Mouse (Mus musculus): ENCODE data around the gene 1110008P14Rik. TPM values are rescaled to one million over a fixed set of nuclear protein-coding genes. Genes with fewer than 3 reads are reported as not detected.
"Not testable (repeated sequence)": the region's sequence is repeated elsewhere in the genome, so short reads cannot be mapped to it uniquely, and the experiment has no call there.

Gene 1110008P14Rik
- total RNA-seq, 2 experiments from 2014 or later = 52.7 to 57.4 TPM

GRCm38 (mm10) chr2:32374191-32374590, 7.5 kb downstream of the 1110008P14Rik start:
- DNase-seq = no peak
- intact Hi-C loops (cut with DNase I) = no loop called here

- no peak for DNase-seq
- intact Hi-C loops (cut with DNase I) = no loop called here
Observed at GRCm38 (mm10) chr2:32367315-32367714, 14.4 kb downstream of the 1110008P14Rik start.

- no peak for DNase-seq
- intact Hi-C loops (cut with DNase I) = loop anchor here (1.0 kb wide), 1 partner anchor 17 kb away; the partner anchor contains the start of gene 1110008P14Rik
Observed at GRCm38 (mm10) chr2:32364121-32364520, 17.6 kb downstream of the 1110008P14Rik start.

- DNase-seq = no peak
- intact Hi-C loops (cut with DNase I) = loop anchor here (1.0 kb wide), 1 partner anchor 18 kb away; the partner anchor contains the start of gene 1110008P14Rik
Observed at GRCm38 (mm10) chr2:32363376-32364106, 18.2 kb downstream of the 1110008P14Rik start.

GRCm38 (mm10) chr2:32362817-32363340, 18.9 kb downstream of the 1110008P14Rik start:
- DNase-seq = peak; percentile 95 to 96
- intact Hi-C loops (cut with DNase I) = no loop called here

- DNase-seq; intact Hi-C loops (cut with DNase I): not testable (repeated sequence)
Observed at GRCm38 (mm10) chr2:32362274-32362673, 19.5 kb downstream of the 1110008P14Rik start.

GRCm38 (mm10) chr2:32361437-32361836, 20.3 kb downstream of the 1110008P14Rik start:
- intact Hi-C loops (cut with DNase I) = no loop called here
- peak; percentile 62 to 75 for DNase-seq

- intact Hi-C loops (cut with DNase I) = no loop called here
- peak; percentile 76 for DNase-seq
Observed at GRCm38 (mm10) chr2:32360741-32361140, 21.0 kb downstream of the 1110008P14Rik start.

GRCm38 (mm10) chr2:32358381-32358780, 23.4 kb downstream of the 1110008P14Rik start:
- no peak for DNase-seq

GRCm38 (mm10) chr2:32357710-32358109, 24.0 kb downstream of the 1110008P14Rik start:
- intact Hi-C loops (cut with DNase I) = no loop called here
- no peak for DNase-seq

More at GRCm38 (mm10) chr2:32358381-32358780, 23.4 kb downstream of the 1110008P14Rik start:
- intact Hi-C loops (cut with DNase I) = no loop called here

GRCm38 (mm10) chr2:32356216-32356615, 25.5 kb downstream of the 1110008P14Rik start:
- no peak for DNase-seq
- intact Hi-C loops (cut with DNase I) = no loop called here

GRCm38 (mm10) chr2:32354336-32354895, 27.3 kb downstream of the 1110008P14Rik start:
- intact Hi-C loops (cut with DNase I) = no loop called here
- no peak for DNase-seq

GRCm38 (mm10) chr2:32353836-32354235, 27.9 kb downstream of the 1110008P14Rik start:
- intact Hi-C loops (cut with DNase I) = loop anchor here (2.0 kb wide), 1 partner anchor 133 kb away; no protein-coding TSS in a partner anchor
- no peak for DNase-seq

- intact Hi-C loops (cut with DNase I) = loop anchor here (2.0 kb wide), 1 partner anchor 134 kb away; no protein-coding TSS in a partner anchor
- peak; percentile 94 to 96 for DNase-seq
Observed at GRCm38 (mm10) chr2:32353007-32353542, 28.7 kb downstream of the 1110008P14Rik start, which contains the start of gene Dnm1. Gene Dnm1, minus strand, starts transcription at chr2:32353338.

- intact Hi-C loops (cut with DNase I) = loop anchor here (2.0 kb wide), 1 partner anchor 134 kb away; no protein-coding TSS in a partner anchor
- peak; percentile 26 to 35 for DNase-seq
Observed at GRCm38 (mm10) chr2:32352151-32353006, 29.4 kb downstream of the 1110008P14Rik start, which contains the start of gene Ciz1. Gene Ciz1, plus strand, starts transcription at chr2:32352327.

GRCm38 (mm10) chr2:32351471-32351961, 30.2 kb downstream of the 1110008P14Rik start:
- intact Hi-C loops (cut with DNase I) = no loop called here
- DNase-seq = no peak

- intact Hi-C loops (cut with DNase I) = no loop called here
- peak in 1 of 2 experiments; percentile 51 for DNase-seq
Observed at GRCm38 (mm10) chr2:32350471-32351051, 31.2 kb downstream of the 1110008P14Rik start.

- DNase-seq = no peak
- intact Hi-C loops (cut with DNase I) = no loop called here
Observed at GRCm38 (mm10) chr2:32349625-32350255, 32.0 kb downstream of the 1110008P14Rik start.

- intact Hi-C loops (cut with DNase I) = no loop called here
- DNase-seq = no peak
Observed at GRCm38 (mm10) chr2:32348311-32348710, 33.4 kb downstream of the 1110008P14Rik start.

Data from heart, postnatal 10 days (tissue).